10 mouse cellular contexts compared by ENCODE assay signal in genomic region chr12:12179292-12179865, GRCm38 (mm10).
DNase-seq lines count a peak whose midpoint lies in the region; ATAC-seq and TF ChIP-seq lines count a peak whose summit lies in the region.
"Had no signal": no experiment of that assay in that cellular context is flagged by ENCODE, and none has a peak within 500 bp of the region (broad histone marks: within the 10 kb centered on the region; RNA-seq: fewer than 3 reads in every experiment).

No protein-coding gene starts in this region.

- H3K4me1 ChIP-seq in hindbrain, embryonic 14.5 days (replicated peaks; ENCODE audit: control insufficient read depth, insufficient read depth, low read length) = 0 out of 2 replicates have a peak, but pooled peaks cover 3% of the 10 kb centered on the region

- ATAC-seq in hindbrain, embryonic 14.5 days (ENCODE audit: low FRiP score) = peak; percentile 18; the same call in 1 of the 2 replicates

- H3K9ac ChIP-seq in hindbrain, embryonic 14.5 days = no peak overlapping the region

- no peaks in the 10 kb centered on the region for H3K27me3 ChIP-seq in hindbrain, embryonic 14.5 days (ENCODE audit: control insufficient read depth, insufficient read depth, low read length)

- no peaks in the 10 kb centered on the region for H3K9me3 ChIP-seq in hindbrain, embryonic 14.5 days (ENCODE audit: control insufficient read depth, low read length)

- no peak overlapping the region for H3K4me3 ChIP-seq in hindbrain, embryonic 14.5 days (replicated peaks; ENCODE audit: low read length)

- H3K27ac ChIP-seq in hindbrain, embryonic 14.5 days = no peak overlapping the region
- H3K27ac ChIP-seq: macrophage had no signal

- no peak for TF ChIP-seq POLR2A in brain, embryonic 14.5 days (IDR thresholded peaks at IDR 0.05; ENCODE audit: borderline replicate concordance, extremely low read depth, insufficient read depth, insufficient read length, poor library complexity, severe bottlenecking)

- WGBS in hindbrain, embryonic 14.5 days = 62% methylated on average over 10 of the region's 10 CpGs

- H3K36me3 ChIP-seq in hindbrain, embryonic 14.5 days (replicated peaks; ENCODE audit: control insufficient read depth, insufficient read depth) = no peaks in the 10 kb centered on the region

- DNase-seq in heart, adult 11 months = peak; percentile 93
- DNase-seq in heart, adult 8-10 months (ENCODE audit: low spot score) = no peak
- DNase-seq in ES-CJ7 (ENCODE audit: low read depth, low spot score) = peak; percentile 24
- DNase-seq in brain, embryonic 14.5 days (ENCODE audit: low read depth) = peak; percentile 60
- no peak for DNase-seq in hindbrain, embryonic 14.5 days (ENCODE audit: low spot score)
- DNase-seq in gastrocnemius, adult 18-20 months (ENCODE audit: low spot score) = no peak
- no peak for DNase-seq in urinary bladder, adult 18-20 months (ENCODE audit: low spot score in 2 of 2)
- DNase-seq: adrenal gland, postnatal 25 days; kidney, adult 2 months had no signal

- no peak overlapping the region for H3K4me2 ChIP-seq in hindbrain, embryonic 14.5 days (replicated peaks)

- TF ChIP-seq CTCF in brain, embryonic 14.5 days (IDR thresholded peaks at IDR 0.05; ENCODE audit: borderline replicate concordance, extremely low read depth, insufficient read depth, insufficient read length) = no peak

Comparison
In these comparisons a context has a peak if more than half of its experiments do, and no peak if none do; other contexts are left out.
1. DNase-seq: peak in heart, adult 11 months (single experiment), ES-CJ7 (single experiment) and brain, embryonic 14.5 days (single experiment); none in heart, adult 8-10 months (single experiment), hindbrain, embryonic 14.5 days (single experiment), gastrocnemius, adult 18-20 months (single experiment) and urinary bladder, adult 18-20 months (0 of 2).